Mouse (Mus musculus) frontal cortex, postnatal 36 days (tissue): ENCODE data around the gene Psmc2.

ENCODE experiments used
- DNase-seq, 2 experiments: peaks; one replicate each; pipeline ENCODE4 v3.0.0; 2022; ENCODE audit warnings: low spot score in 2 of 2

Gene Psmc2

GRCm38 (mm10) chr5:21785053-21785452, at the start of gene Psmc2, which contains the start of gene Dnajc2:
Gene Psmc2 (plus strand): TSS chr5:21785283.
Gene Dnajc2 (minus strand): TSS chr5:21785251.
- DNase-seq, result peak; percentile 86 to 93

GRCm38 (mm10) chr5:21735584-21735983, 49.5 kb upstream of the Psmc2 start:
- peak; percentile 48 to 53 for DNase-seq

- no peak for DNase-seq
These were observed 49.0 kb upstream of the Psmc2 start for GRCm38 (mm10) chr5:21736046-21736445.

GRCm38 (mm10) chr5:21736956-21737585, 48.0 kb upstream of the Psmc2 start, which contains the start of gene Pmpcb:
Gene Pmpcb (plus strand): TSS chr5:21737141.
- DNase-seq, result peak; percentile 86 to 93

GRCm38 (mm10) chr5:21737620-21738019, 47.5 kb upstream of the Psmc2 start:
- no peak for DNase-seq

GRCm38 (mm10) chr5:21739120-21739519, 46.0 kb upstream of the Psmc2 start:
- DNase-seq, result no peak

- no peak for DNase-seq
These were observed 45.2 kb upstream of the Psmc2 start for GRCm38 (mm10) chr5:21739881-21740280.

GRCm38 (mm10) chr5:21743606-21744005, 41.5 kb upstream of the Psmc2 start:
- no peak for DNase-seq

GRCm38 (mm10) chr5:21744651-21745050, 40.4 kb upstream of the Psmc2 start:
- no peak for DNase-seq

GRCm38 (mm10) chr5:21745966-21746365, 39.1 kb upstream of the Psmc2 start:
- no peak for DNase-seq

- DNase-seq, result no peak
These were observed 16.6 kb upstream of the Psmc2 start for GRCm38 (mm10) chr5:21768506-21768905.

- DNase-seq, result no peak
These were observed 15.2 kb upstream of the Psmc2 start for GRCm38 (mm10) chr5:21769841-21770240.

- DNase-seq, result no peak
These were observed 8.6 kb upstream of the Psmc2 start for GRCm38 (mm10) chr5:21776491-21776890.

- peak; percentile 13 to 29 for DNase-seq
These were observed 676 bp upstream of the Psmc2 start for GRCm38 (mm10) chr5:21784161-21785052.

GRCm38 (mm10) chr5:21785776-21786175, 693 bp downstream of the Psmc2 start:
- DNase-seq, result no peak

- DNase-seq, result peak; percentile 94 to 95
These were observed 1.4 kb downstream of the Psmc2 start for GRCm38 (mm10) chr5:21786258-21787185.

GRCm38 (mm10) chr5:21787186-21788105, 2.4 kb downstream of the Psmc2 start:
- no peak for DNase-seq

- no peak for DNase-seq
These were observed 4.0 kb downstream of the Psmc2 start for GRCm38 (mm10) chr5:21789061-21789460.

GRCm38 (mm10) chr5:21792166-21792565, 7.1 kb downstream of the Psmc2 start:
- no peak for DNase-seq

GRCm38 (mm10) chr5:21802907-21803306, 17.8 kb downstream of the Psmc2 start:
- DNase-seq, result no peak
